Mouse (Mus musculus): ENCODE data around the gene Tead1. TPM values are rescaled to one million over a fixed set of nuclear protein-coding genes. Genes with fewer than 3 reads are reported as not detected.

Tead1 gene
- polyA plus RNA-seq, 1 experiment = 4.4 TPM

DNA sequence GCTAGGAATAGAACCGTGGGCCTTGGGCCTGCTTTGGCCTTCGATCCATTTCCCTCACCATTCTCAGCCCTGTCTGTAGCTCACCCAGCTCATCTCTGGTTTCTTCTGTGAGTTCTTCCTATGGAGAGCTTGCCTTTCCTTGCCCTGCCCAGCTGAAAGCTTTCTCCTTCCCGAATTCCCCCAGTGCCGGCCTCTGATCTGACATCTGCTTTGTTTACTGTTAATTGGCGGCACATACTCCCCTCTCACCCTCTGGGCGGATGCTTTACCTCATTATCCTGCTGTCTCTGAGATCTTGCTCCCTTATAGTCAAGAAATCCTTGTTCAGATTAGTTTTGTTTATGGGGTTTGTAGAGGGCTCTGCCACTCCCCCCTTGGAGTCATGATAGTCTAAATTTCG, 131.6 kb downstream of the Tead1 start:
- 87% methylated on average over 7 of the region's 7 CpGs for WGBS
- Histone ChIP-seq H3K36me3 (ENCODE audit: control insufficient read depth, insufficient read depth, low read length) (no peaks in the 10 kb centered on the region), H3K27ac (ENCODE audit: control insufficient read depth, insufficient read depth, low read length) (no peak overlapping the region), H3K4me1 (replicated peaks; ENCODE audit: control insufficient read depth, insufficient read depth, low read length) (no peaks in the 10 kb centered on the region), H3K27me3 (ENCODE audit: control insufficient read depth, insufficient read depth, low read length) (no peaks in the 10 kb centered on the region), H3K4me3 (ENCODE audit: control insufficient read depth, insufficient read depth, low read length) (no peak overlapping the region)
- TF ChIP-seq CTCF (IDR thresholded peaks at IDR 0.05; ENCODE audit: borderline replicate concordance, control insufficient read depth, extremely low read depth, insufficient read depth, low read length, poor library complexity) (no peak), POLR2A (IDR thresholded peaks at IDR 0.05; ENCODE audit: control insufficient read depth, extremely low read depth, insufficient read depth, low read length, poor library complexity) (no peak)
- DNase-seq = no peak

DNA sequence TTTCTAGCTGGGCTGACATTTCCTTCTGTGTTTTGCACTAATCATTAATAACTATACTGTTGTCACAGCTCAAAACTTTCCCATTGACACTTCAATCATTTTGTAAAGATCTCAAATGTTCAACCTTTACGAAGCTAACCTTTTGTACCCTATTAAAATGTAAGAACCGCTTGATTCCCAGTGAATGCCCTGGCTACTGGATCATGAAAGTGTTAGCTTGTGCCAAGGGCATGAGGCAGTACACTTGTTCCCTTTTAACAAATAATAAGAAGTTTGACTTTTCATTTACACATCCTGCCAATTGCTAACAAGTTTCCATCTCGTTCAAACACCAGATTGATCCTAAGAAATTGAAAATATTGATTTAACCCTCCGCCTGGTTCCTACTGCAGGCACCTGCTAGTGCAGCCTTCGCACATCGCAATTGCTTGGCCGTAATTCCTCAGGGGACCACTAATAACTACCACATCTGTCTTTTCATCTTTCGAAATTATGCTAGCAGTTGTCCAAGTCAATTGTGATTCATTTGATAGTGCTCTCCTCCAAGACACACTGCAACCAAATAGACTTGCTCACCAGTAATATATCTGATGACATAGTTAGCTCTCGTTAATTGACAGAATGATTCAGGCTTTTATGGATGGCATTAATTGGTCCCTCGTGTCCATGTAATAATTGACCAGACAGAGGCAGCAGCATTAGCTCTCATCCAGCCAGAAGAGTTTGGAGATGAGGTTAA, 133.1 kb downstream of the Tead1 start:
- H3K4me1 ChIP-seq (replicated peaks; ENCODE audit: control insufficient read depth, insufficient read depth, low read length) = no peaks in the 10 kb centered on the region
- DNase-seq = no peak
- WGBS = 95% methylated on average over 10 of the region's 10 CpGs
- no peak overlapping the region for H3K4me3 ChIP-seq (ENCODE audit: control insufficient read depth, insufficient read depth, low read length)
- H3K36me3 ChIP-seq (ENCODE audit: control insufficient read depth, insufficient read depth, low read length) = no peaks in the 10 kb centered on the region
- H3K27me3 ChIP-seq (ENCODE audit: control insufficient read depth, insufficient read depth, low read length) = no peaks in the 10 kb centered on the region
- no peak overlapping the region for H3K27ac ChIP-seq (ENCODE audit: control insufficient read depth, insufficient read depth, low read length)
- no peak for TF ChIP-seq POLR2A (IDR thresholded peaks at IDR 0.05; ENCODE audit: control insufficient read depth, extremely low read depth, insufficient read depth, low read length, poor library complexity)
- no peak for TF ChIP-seq CTCF (IDR thresholded peaks at IDR 0.05; ENCODE audit: borderline replicate concordance, control insufficient read depth, extremely low read depth, insufficient read depth, low read length, poor library complexity)

DNA sequence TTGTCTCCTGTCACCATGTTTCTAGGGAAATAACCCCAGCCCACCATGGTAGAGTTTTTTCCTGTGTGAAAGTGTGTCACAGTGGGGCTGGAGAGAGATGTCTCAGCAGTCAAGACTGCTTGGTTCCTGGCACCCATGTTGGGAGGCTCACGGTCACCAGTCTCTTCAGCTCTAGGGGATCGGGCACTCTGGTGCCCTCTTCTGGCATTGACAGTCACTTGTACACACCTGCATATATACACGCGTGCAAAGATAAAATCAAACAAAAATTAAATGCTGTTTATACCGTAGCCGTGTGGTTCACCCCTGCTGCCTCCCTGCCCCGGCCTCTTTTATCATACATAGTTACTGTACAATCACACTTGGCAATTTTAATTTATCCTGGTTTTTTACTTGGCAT, 134.0 kb downstream of the Tead1 start:
- Histone ChIP-seq H3K27me3 (ENCODE audit: control insufficient read depth, insufficient read depth, low read length) (no peaks in the 10 kb centered on the region), H3K4me1 (replicated peaks; ENCODE audit: control insufficient read depth, insufficient read depth, low read length) (no peaks in the 10 kb centered on the region), H3K27ac (ENCODE audit: control insufficient read depth, insufficient read depth, low read length) (no peak overlapping the region), H3K4me3 (ENCODE audit: control insufficient read depth, insufficient read depth, low read length) (no peak overlapping the region), H3K36me3 (ENCODE audit: control insufficient read depth, insufficient read depth, low read length) (no peaks in the 10 kb centered on the region)
- no peak for DNase-seq
- TF ChIP-seq POLR2A (IDR thresholded peaks at IDR 0.05; ENCODE audit: control insufficient read depth, extremely low read depth, insufficient read depth, low read length, poor library complexity) = no peak
- no peak for TF ChIP-seq CTCF (IDR thresholded peaks at IDR 0.05; ENCODE audit: borderline replicate concordance, control insufficient read depth, extremely low read depth, insufficient read depth, low read length, poor library complexity)
- WGBS = 91% methylated on average over 7 of the region's 7 CpGs

DNA sequence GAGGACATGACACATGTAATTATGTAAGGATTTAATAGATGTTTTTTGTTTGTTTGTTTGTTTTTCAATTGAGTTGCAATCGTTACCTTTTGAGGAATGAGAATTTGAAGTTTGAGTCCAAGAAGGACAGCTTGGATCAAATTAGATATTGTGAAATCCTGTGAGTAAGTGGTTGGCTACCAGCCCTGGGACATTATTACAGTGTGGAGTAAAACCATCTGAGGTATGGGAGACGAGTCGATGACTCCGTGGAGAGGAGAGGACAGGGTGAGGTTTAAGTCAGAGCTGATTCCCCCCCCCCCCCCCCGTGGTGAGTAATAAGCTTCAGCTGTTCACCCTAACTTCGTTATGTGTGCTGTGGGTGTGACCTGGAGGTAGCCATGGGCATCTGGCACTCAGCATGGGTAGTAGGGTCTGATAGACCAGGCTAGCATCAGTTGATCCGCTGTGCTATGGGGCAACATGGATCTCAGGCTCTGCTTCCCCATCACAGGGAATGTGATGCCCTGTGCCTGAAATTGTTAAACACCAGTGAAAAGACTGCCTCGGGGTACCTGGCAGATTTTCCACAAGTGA, 134.7 kb downstream of the Tead1 start:
- DNase-seq = no peak
- Histone ChIP-seq H3K27ac (ENCODE audit: control insufficient read depth, insufficient read depth, low read length) (no peak overlapping the region), H3K36me3 (ENCODE audit: control insufficient read depth, insufficient read depth, low read length) (no peaks in the 10 kb centered on the region), H3K4me3 (ENCODE audit: control insufficient read depth, insufficient read depth, low read length) (no peak overlapping the region), H3K27me3 (ENCODE audit: control insufficient read depth, insufficient read depth, low read length) (no peaks in the 10 kb centered on the region), H3K4me1 (replicated peaks; ENCODE audit: control insufficient read depth, insufficient read depth, low read length) (no peaks in the 10 kb centered on the region)
- TF ChIP-seq CTCF (IDR thresholded peaks at IDR 0.05; ENCODE audit: borderline replicate concordance, control insufficient read depth, extremely low read depth, insufficient read depth, low read length, poor library complexity) = no peak
- TF ChIP-seq POLR2A (IDR thresholded peaks at IDR 0.05; ENCODE audit: control insufficient read depth, extremely low read depth, insufficient read depth, low read length, poor library complexity) = no peak
- WGBS = 91% methylated on average over 8 of the region's 8 CpGs

DNA sequence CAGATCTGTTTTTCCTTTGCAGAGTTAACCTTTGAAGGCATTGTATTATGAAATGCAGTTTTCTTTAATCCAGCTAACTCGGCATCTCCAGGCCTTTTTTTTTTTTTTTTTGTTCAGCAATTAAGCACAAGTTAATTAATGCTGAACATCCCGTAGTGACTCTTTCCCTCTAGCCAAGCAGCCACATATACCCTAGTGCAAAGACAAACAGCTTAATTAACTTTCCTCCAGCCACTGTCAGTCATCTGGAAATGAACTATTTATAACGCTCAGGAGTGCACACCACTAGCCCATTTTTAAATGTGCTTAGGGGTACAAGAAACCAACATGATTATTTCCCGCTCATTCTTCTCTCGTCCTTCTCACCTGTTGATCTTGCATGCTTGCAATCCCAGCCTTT, 136.9 kb downstream of the Tead1 start:
- Histone ChIP-seq H3K4me1 (replicated peaks; ENCODE audit: control insufficient read depth, insufficient read depth, low read length) (no peaks in the 10 kb centered on the region), H3K27ac (ENCODE audit: control insufficient read depth, insufficient read depth, low read length) (no peak overlapping the region), H3K36me3 (ENCODE audit: control insufficient read depth, insufficient read depth, low read length) (no peaks in the 10 kb centered on the region), H3K4me3 (ENCODE audit: control insufficient read depth, insufficient read depth, low read length) (no peak overlapping the region), H3K27me3 (ENCODE audit: control insufficient read depth, insufficient read depth, low read length) (no peaks in the 10 kb centered on the region)
- no peak for DNase-seq
- TF ChIP-seq POLR2A (IDR thresholded peaks at IDR 0.05; ENCODE audit: control insufficient read depth, extremely low read depth, insufficient read depth, low read length, poor library complexity) = no peak
- no peak for TF ChIP-seq CTCF (IDR thresholded peaks at IDR 0.05; ENCODE audit: borderline replicate concordance, control insufficient read depth, extremely low read depth, insufficient read depth, low read length, poor library complexity)
- WGBS = 98% methylated on average over 5 of the region's 5 CpGs

DNA sequence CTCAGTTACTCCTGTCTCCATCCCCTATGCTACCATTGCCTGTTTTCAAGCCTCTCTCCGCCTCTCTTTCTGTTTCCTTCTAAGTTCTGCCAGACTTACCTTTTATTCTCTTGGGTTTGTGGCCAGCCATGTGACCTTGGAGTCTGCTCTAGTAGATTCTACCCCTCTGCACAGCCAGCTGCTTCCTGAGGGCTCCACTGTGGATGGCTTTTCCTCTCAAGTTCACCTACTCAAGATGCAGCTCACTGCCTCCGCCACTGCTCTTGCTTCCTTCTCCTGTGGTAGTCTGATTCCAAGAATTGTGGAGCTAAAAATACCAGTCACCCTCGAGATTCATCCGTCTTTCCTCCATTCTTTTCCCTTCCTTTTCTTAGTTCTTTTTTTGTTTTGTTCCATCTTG, 140.7 kb downstream of the Tead1 start:
- no peak for TF ChIP-seq CTCF (IDR thresholded peaks at IDR 0.05; ENCODE audit: borderline replicate concordance, control insufficient read depth, extremely low read depth, insufficient read depth, low read length, poor library complexity)
- TF ChIP-seq POLR2A (IDR thresholded peaks at IDR 0.05; ENCODE audit: control insufficient read depth, extremely low read depth, insufficient read depth, low read length, poor library complexity) = no peak
- Histone ChIP-seq H3K4me3 (ENCODE audit: control insufficient read depth, insufficient read depth, low read length) (no peak overlapping the region), H3K36me3 (ENCODE audit: control insufficient read depth, insufficient read depth, low read length) (no peaks in the 10 kb centered on the region), H3K4me1 (replicated peaks; ENCODE audit: control insufficient read depth, insufficient read depth, low read length) (no peaks in the 10 kb centered on the region), H3K27ac (ENCODE audit: control insufficient read depth, insufficient read depth, low read length) (no peak overlapping the region), H3K27me3 (ENCODE audit: control insufficient read depth, insufficient read depth, low read length) (no peaks in the 10 kb centered on the region)
- DNase-seq = no peak
- 7% methylated on average over 4 of the region's 4 CpGs for WGBS
